Mouse (Mus musculus) brain, embryonic 14.5 days (tissue): ENCODE results near the gene Cfap97d2.

Experiments used
- CTCF ChIP-seq: fragments of 200-500 bp; IDR thresholded peaks from 2 replicates; pipeline ENCODE4 v1.5.1; 2012; ENCODE audit warnings: inconsistent platforms, mild to moderate bottlenecking, moderate library complexity, borderline replicate concordance; ENCODE audit not compliant: insufficient read depth, insufficient read length; ENCODE audit errors: extremely low read depth
- POLR2A ChIP-seq: fragments of 200-500 bp; IDR thresholded peaks from 2 replicates; pipeline ENCODE4 v1.6.1; 2012; ENCODE audit warnings: mild to moderate bottlenecking, inconsistent platforms, borderline replicate concordance; ENCODE audit not compliant: poor library complexity, insufficient read depth, insufficient read length, severe bottlenecking; ENCODE audit errors: extremely low read depth

GRCm38 (mm10) chr8:13674294-13675010 is 31.2 kb upstream of the Cfap97d2 start:
- TF ChIP-seq CTCF (no peak), POLR2A (no peak)
